Mouse (Mus musculus): ENCODE data around the gene Edem3. TPM values are rescaled to one million over a fixed set of nuclear protein-coding genes. Genes with fewer than 3 reads are reported as not detected.

Gene Edem3
- total and polyA plus RNA-seq, 2 experiments: 4.1 to 18.5 TPM

GRCm38 (mm10) chr1:151718575-151718974 lies 36.6 kb upstream of the Edem3 start:
- 87% methylated on average over 8 of the region's 8 CpGs for WGBS
- no peak for DNase-seq (ENCODE audit: extremely low read depth, low read depth, low spot score)
- Histone ChIP-seq H3K4me3 (ENCODE audit: insufficient read depth, low read depth, low read length) (no peak overlapping the region), H3K9ac (ENCODE audit: low read depth, low read length) (no peak overlapping the region), H3K36me3 (ENCODE audit: control insufficient read depth, insufficient read depth, low read length) (no peaks in the 10 kb centered on the region), H3K27ac (replicated peaks; ENCODE audit: insufficient read depth, low read depth, low read length) (no peak overlapping the region), H3K79me2 (ENCODE audit: control insufficient read depth, insufficient read depth, low read length) (no peaks in the 10 kb centered on the region), H3K27me3 (ENCODE audit: control insufficient read depth, insufficient read depth, low read length) (no peaks in the 10 kb centered on the region), H3K4me1 (ENCODE audit: control insufficient read depth, insufficient read depth, low read length) (peaks cover 13% of the 10 kb centered on the region)
- no peak for TF ChIP-seq CTCF (IDR thresholded peaks at IDR 0.05; ENCODE audit: low read depth, low read length)
- no peak for TF ChIP-seq POLR2A (IDR thresholded peaks at IDR 0.05; ENCODE audit: extremely low read depth, insufficient read depth, low read length)

GRCm38 (mm10) chr1:151719911-151720310 lies 35.3 kb upstream of the Edem3 start:
- Histone ChIP-seq H3K36me3 (ENCODE audit: control insufficient read depth, insufficient read depth, low read length) (no peaks in the 10 kb centered on the region), H3K4me3 (ENCODE audit: insufficient read depth, low read depth, low read length) (no peak overlapping the region), H3K27ac (replicated peaks; ENCODE audit: insufficient read depth, low read depth, low read length) (peak overlapping the region; percentile 20; the same call in 1 of the 2 replicates), H3K79me2 (ENCODE audit: control insufficient read depth, insufficient read depth, low read length) (no peaks in the 10 kb centered on the region), H3K4me1 (ENCODE audit: control insufficient read depth, insufficient read depth, low read length) (peaks cover 13% of the 10 kb centered on the region), H3K27me3 (ENCODE audit: control insufficient read depth, insufficient read depth, low read length) (no peaks in the 10 kb centered on the region), H3K9ac (ENCODE audit: low read depth, low read length) (no peak overlapping the region)
- WGBS: 40% methylated on average over 5 of the region's 5 CpGs
- DNase-seq (ENCODE audit: extremely low read depth, low read depth, low spot score): peak; percentile 71
- TF ChIP-seq CTCF (IDR thresholded peaks at IDR 0.05; ENCODE audit: low read depth, low read length) (no peak), POLR2A (IDR thresholded peaks at IDR 0.05; ENCODE audit: extremely low read depth, insufficient read depth, low read length) (no peak)

GRCm38 (mm10) chr1:151720566-151720965 lies 34.6 kb upstream of the Edem3 start:
- H3K36me3 ChIP-seq (ENCODE audit: control insufficient read depth, insufficient read depth, low read length): no peaks in the 10 kb centered on the region
- H3K27ac ChIP-seq (replicated peaks; ENCODE audit: insufficient read depth, low read depth, low read length): peak overlapping the region; percentile 20; the same call in 1 of the 2 replicates
- H3K4me1 ChIP-seq (ENCODE audit: control insufficient read depth, insufficient read depth, low read length): peaks cover 13% of the 10 kb centered on the region
- H3K4me3 ChIP-seq (ENCODE audit: insufficient read depth, low read depth, low read length): no peak overlapping the region
- no peaks in the 10 kb centered on the region for H3K79me2 ChIP-seq (ENCODE audit: control insufficient read depth, insufficient read depth, low read length)
- no peaks in the 10 kb centered on the region for H3K27me3 ChIP-seq (ENCODE audit: control insufficient read depth, insufficient read depth, low read length)
- H3K9ac ChIP-seq (ENCODE audit: low read depth, low read length): no peak overlapping the region
- peak; percentile 72 for DNase-seq (ENCODE audit: extremely low read depth, low read depth, low spot score)
- TF ChIP-seq CTCF (IDR thresholded peaks at IDR 0.05; ENCODE audit: low read depth, low read length) (no peak), POLR2A (IDR thresholded peaks at IDR 0.05; ENCODE audit: extremely low read depth, insufficient read depth, low read length) (no peak)
- WGBS: 29% methylated on average over 2 of the region's 2 CpGs

GRCm38 (mm10) chr1:151721357-151721983 lies 33.7 kb upstream of the Edem3 start:
- Histone ChIP-seq H3K27ac (replicated peaks; ENCODE audit: insufficient read depth, low read depth, low read length) (no peak overlapping the region), H3K9ac (ENCODE audit: low read depth, low read length) (no peak overlapping the region), H3K4me3 (ENCODE audit: insufficient read depth, low read depth, low read length) (no peak overlapping the region), H3K79me2 (ENCODE audit: control insufficient read depth, insufficient read depth, low read length) (no peaks in the 10 kb centered on the region), H3K36me3 (ENCODE audit: control insufficient read depth, insufficient read depth, low read length) (no peaks in the 10 kb centered on the region), H3K4me1 (ENCODE audit: control insufficient read depth, insufficient read depth, low read length) (peaks cover 13% of the 10 kb centered on the region), H3K27me3 (ENCODE audit: control insufficient read depth, insufficient read depth, low read length) (no peaks in the 10 kb centered on the region)
- no peak for TF ChIP-seq POLR2A (IDR thresholded peaks at IDR 0.05; ENCODE audit: extremely low read depth, insufficient read depth, low read length)
- TF ChIP-seq CTCF (IDR thresholded peaks at IDR 0.05; ENCODE audit: low read depth, low read length): no peak
- peak; percentile 58 for DNase-seq (ENCODE audit: extremely low read depth, low read depth, low spot score)
- WGBS: 47% methylated on average over 10 of the region's 10 CpGs

GRCm38 (mm10) chr1:151723771-151724170 lies 31.4 kb upstream of the Edem3 start:
- WGBS: 65% methylated on average over 4 of the region's 4 CpGs
- Histone ChIP-seq H3K27me3 (ENCODE audit: control insufficient read depth, insufficient read depth, low read length) (no peaks in the 10 kb centered on the region), H3K9ac (ENCODE audit: low read depth, low read length) (no peak overlapping the region), H3K4me1 (ENCODE audit: control insufficient read depth, insufficient read depth, low read length) (peaks cover 13% of the 10 kb centered on the region), H3K36me3 (ENCODE audit: control insufficient read depth, insufficient read depth, low read length) (no peaks in the 10 kb centered on the region), H3K27ac (replicated peaks; ENCODE audit: insufficient read depth, low read depth, low read length) (no peak overlapping the region), H3K79me2 (ENCODE audit: control insufficient read depth, insufficient read depth, low read length) (no peaks in the 10 kb centered on the region), H3K4me3 (ENCODE audit: insufficient read depth, low read depth, low read length) (no peak overlapping the region)
- no peak for DNase-seq (ENCODE audit: extremely low read depth, low read depth, low spot score)
- TF ChIP-seq POLR2A (IDR thresholded peaks at IDR 0.05; ENCODE audit: extremely low read depth, insufficient read depth, low read length) (no peak), CTCF (IDR thresholded peaks at IDR 0.05; ENCODE audit: low read depth, low read length) (no peak)

GRCm38 (mm10) chr1:151725590-151725989 lies 29.6 kb upstream of the Edem3 start:
- no peak overlapping the region for H3K9ac ChIP-seq (ENCODE audit: low read depth, low read length)
- DNase-seq (ENCODE audit: extremely low read depth, low read depth, low spot score): no peak

More at GRCm38 (mm10) chr1:151725590-151725989, 29.6 kb upstream of the Edem3 start:
- H3K4me1 ChIP-seq (ENCODE audit: control insufficient read depth, insufficient read depth, low read length): peaks cover 3% of the 10 kb centered on the region; the same call in 1 of the 2 replicates
- WGBS: 82% methylated on average over 2 of the region's 2 CpGs
- no peak overlapping the region for H3K27ac ChIP-seq (replicated peaks; ENCODE audit: insufficient read depth, low read depth, low read length)
- no peaks in the 10 kb centered on the region for H3K36me3 ChIP-seq (ENCODE audit: control insufficient read depth, insufficient read depth, low read length)
- no peak for TF ChIP-seq CTCF (IDR thresholded peaks at IDR 0.05; ENCODE audit: low read depth, low read length)
- no peak for TF ChIP-seq POLR2A (IDR thresholded peaks at IDR 0.05; ENCODE audit: extremely low read depth, insufficient read depth, low read length)
- no peaks in the 10 kb centered on the region for H3K27me3 ChIP-seq (ENCODE audit: control insufficient read depth, insufficient read depth, low read length)
- no peaks in the 10 kb centered on the region for H3K79me2 ChIP-seq (ENCODE audit: control insufficient read depth, insufficient read depth, low read length)
- no peak overlapping the region for H3K4me3 ChIP-seq (ENCODE audit: insufficient read depth, low read depth, low read length)
